Mouse (Mus musculus): ENCODE results near the gene Nt5c.

DNA sequence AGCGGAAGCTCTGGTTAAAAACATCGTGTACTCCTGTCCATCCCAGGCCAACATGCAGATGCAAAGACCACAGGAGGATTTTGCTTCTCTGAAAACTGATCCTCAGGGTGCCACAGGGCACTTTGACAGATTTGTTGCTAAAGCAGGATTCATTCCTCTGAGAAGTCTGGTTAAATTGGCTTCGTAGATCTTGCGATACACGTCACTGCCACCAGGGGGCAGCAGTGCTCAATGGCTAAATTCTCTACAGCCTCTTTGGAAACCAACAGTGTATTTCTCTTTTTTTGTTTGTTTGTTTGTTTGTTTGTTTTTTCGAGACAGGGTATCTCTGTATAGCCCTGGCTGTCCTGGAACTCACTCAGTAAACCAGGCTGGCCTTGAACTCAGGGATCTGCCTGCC lies 7.9 kb downstream of the Nt5c start:
- TF ChIP-seq CTCF (IDR thresholded peaks at IDR 0.05; ENCODE audit: extremely low read depth, insufficient read length, insufficient replicate concordance, low read depth, low read length) (peak; percentile 64; the same call in 1 of the 2 replicates), POLR2A (IDR thresholded peaks at IDR 0.05; ENCODE audit: low read depth, low read length) (no peak)
